Mouse (Mus musculus) lung, postnatal 0 days (tissue): Measurements from ENCODE around the gene Ddx39b. TPM values are rescaled to one million over a fixed set of nuclear protein-coding genes. Genes with fewer than 3 reads are reported as not detected.
"Not testable (repeated sequence)": the region's sequence is repeated elsewhere in the genome, so short reads cannot be mapped to it uniquely, and the experiment has no call there.

Experiments
- ATAC-seq: fragments of 200-750 bp; cut with Nextera tagmentation; 2 replicates; pipeline ENCODE4 v1.8.0; 2017; ENCODE audit warnings: moderate library complexity
- DNase-seq: peaks from one replicate; pipeline ENCODE4 v3.0.0-alpha.2; 2016; ENCODE audit warnings: low spot score
- H3K27ac ChIP-seq: fragments of 300-500 bp; sonication (generic); 2 replicates; pipeline ENCODE4 v1.5.1; 2014; ENCODE audit warnings: antibody characterized with exemption, mild to moderate bottlenecking, low read length, mixed read lengths
- H3K27me3 ChIP-seq: fragments of 300-500 bp; sonication (generic); replicated peaks from 2 replicates; pipeline ENCODE4 v1.6.1; 2014; ENCODE audit warnings: low read length, mixed read lengths; ENCODE audit not compliant: insufficient read depth
- H3K36me3 ChIP-seq: fragments of 300-500 bp; sonication (generic); 2 replicates; pipeline ENCODE4 v1.6.1; 2014; ENCODE audit warnings: low read length, mixed read lengths; ENCODE audit not compliant: insufficient read depth
- H3K4me1 ChIP-seq: fragments of 300-500 bp; sonication (generic); 2 replicates; pipeline ENCODE4 v1.6.1; 2014; ENCODE audit warnings: antibody characterized with exemption, low read depth, low read length, mixed read lengths; ENCODE audit not compliant: insufficient read depth
- H3K4me2 ChIP-seq: fragments of 300-500 bp; sonication (generic); replicated peaks from 2 replicates; pipeline ENCODE4 v1.6.1; 2014; ENCODE audit warnings: low read depth, mild to moderate bottlenecking, low read length, moderate library complexity, mixed read lengths
- H3K4me3 ChIP-seq: fragments of 300-500 bp; sonication (generic); 2 replicates; pipeline ENCODE4 v1.5.1; 2014; ENCODE audit warnings: low read depth, low read length
- H3K9ac ChIP-seq: fragments of 300-500 bp; sonication (generic); replicated peaks from 2 replicates; pipeline ENCODE4 v1.6.1; 2014; ENCODE audit warnings: low read depth, mild to moderate bottlenecking
- H3K9me3 ChIP-seq: fragments of 300-500 bp; sonication (generic); 2 replicates; pipeline ENCODE4 v1.6.1; 2016; ENCODE audit warnings: low read length, mixed read lengths
- CTCF ChIP-seq: IDR thresholded peaks from 2 replicates; pipeline ENCODE4 v1.5.1; 2016; ENCODE audit warnings: antibody characterized with exemption, mild to moderate bottlenecking
- EP300 ChIP-seq: IDR thresholded peaks from 2 replicates; pipeline ENCODE4 v1.6.1; 2016; ENCODE audit warnings: antibody characterized with exemption, mild to moderate bottlenecking, control low read depth
- WGBS: fragments of 180-500 bp; shearing (Covaris S2); extraction: QIAGEN DNeasy Blood & Tissue Kit; methylation state at CpG from one replicate; pipeline ENCODE4 v1.1.7; 2014; 5-methylcytosine and 5-hydroxymethylcytosine counted together
- polyA plus RNA-seq: library from polyadenylated mRNA; unstranded; fragments of >200 nt; fragmentation: Nextera tagmentation; extraction: Ambion mirVana; gene quantifications from 2 replicates; pipeline ENCODE4 v1.2.1, GENCODE M21; 2015

Ddx39b gene
- polyA plus RNA-seq, 1 experiment from 2014 or later: 170 TPM

- H3K36me3 ChIP-seq: no peaks in the 10 kb centered on the region
- no peak for DNase-seq
- H3K4me3 ChIP-seq: no peak overlapping the region
- H3K4me2 ChIP-seq: no peak overlapping the region
- no peak overlapping the region for H3K27ac ChIP-seq
- no peak overlapping the region for H3K9ac ChIP-seq
- H3K9me3 ChIP-seq: no peaks in the 10 kb centered on the region
- 76% methylated on average over 8 of the region's 8 CpGs for WGBS
- H3K4me1 ChIP-seq: no peaks in the 10 kb centered on the region
- no peaks in the 10 kb centered on the region; the same call in 1 of the 2 replicates for H3K27me3 ChIP-seq
- no peak for ATAC-seq
- TF ChIP-seq CTCF (no peak), EP300 (no peak)
These were observed 36.5 kb downstream of the Ddx39b start for GRCm38 (mm10) chr17:35278049-35278448.

- Histone ChIP-seq H3K36me3 (no peaks in the 10 kb centered on the region), H3K27me3 (no peaks in the 10 kb centered on the region; the same call in 1 of the 2 replicates), H3K4me2 (no peak overlapping the region), H3K4me3 (no peak overlapping the region), H3K9me3 (no peaks in the 10 kb centered on the region), H3K27ac (no peak overlapping the region), H3K4me1 (no peaks in the 10 kb centered on the region), H3K9ac (no peak overlapping the region)
- DNase-seq (no peak), ATAC-seq (no peak)
- no peak for TF ChIP-seq CTCF
- TF ChIP-seq EP300: no peak
- WGBS: 86% methylated on average over 13 of the region's 13 CpGs
These were observed 37.6 kb downstream of the Ddx39b start for GRCm38 (mm10) chr17:35278957-35279688.

- 61% methylated on average over 3 of the region's 3 CpGs for WGBS
These were observed 38.7 kb downstream of the Ddx39b start for GRCm38 (mm10) chr17:35280276-35280675.

GRCm38 (mm10) chr17:35285431-35285830 lies 43.9 kb downstream of the Ddx39b start:
- TF ChIP-seq CTCF: no peak
- no peak for TF ChIP-seq EP300
- Histone ChIP-seq H3K36me3 (no peaks in the 10 kb centered on the region), H3K4me1 (no peaks in the 10 kb centered on the region), H3K4me3 (no peak overlapping the region), H3K9me3 (no peaks in the 10 kb centered on the region), H3K27ac (no peak overlapping the region), H3K27me3 (no peaks in the 10 kb centered on the region), H3K4me2 (no peak overlapping the region), H3K9ac (no peak overlapping the region)
- ATAC-seq (no peak), DNase-seq (no peak)

More at GRCm38 (mm10) chr17:35280276-35280675, 38.7 kb downstream of the Ddx39b start:
- Histone ChIP-seq H3K4me1 (no peaks in the 10 kb centered on the region), H3K9ac (no peak overlapping the region), H3K9me3 (no peaks in the 10 kb centered on the region), H3K4me2 (no peak overlapping the region), H3K27ac (no peak overlapping the region), H3K36me3 (no peaks in the 10 kb centered on the region), H3K27me3 (no peaks in the 10 kb centered on the region; the same call in 1 of the 2 replicates), H3K4me3 (no peak overlapping the region)
- no peak for ATAC-seq
- DNase-seq: no peak
- TF ChIP-seq EP300 (no peak), CTCF (no peak)

GRCm38 (mm10) chr17:35295796-35296195 lies 54.2 kb downstream of the Ddx39b start:
- 3% methylated on average over 5 of the region's 5 CpGs for WGBS
- peak; percentile 83 for TF ChIP-seq CTCF
- not testable (repeated sequence) for H3K27me3 ChIP-seq, H3K4me2 ChIP-seq, DNase-seq, H3K9me3 ChIP-seq, H3K4me3 ChIP-seq, H3K4me1 ChIP-seq, ATAC-seq, H3K36me3 ChIP-seq, H3K27ac ChIP-seq, H3K9ac ChIP-seq

- not testable (repeated sequence) for H3K4me2 ChIP-seq, H3K4me3 ChIP-seq, ATAC-seq
These were observed 58.9 kb downstream of the Ddx39b start for GRCm38 (mm10) chr17:35300261-35300945.

More at GRCm38 (mm10) chr17:35300261-35300945, 58.9 kb downstream of the Ddx39b start:
- 85% methylated on average over 7 of the region's 7 CpGs for WGBS
- H3K4me1 ChIP-seq, H3K9me3 ChIP-seq, H3K27ac ChIP-seq, H3K36me3 ChIP-seq, DNase-seq, H3K27me3 ChIP-seq, H3K9ac ChIP-seq: not testable (repeated sequence)
